Mouse (Mus musculus) spleen, adult 2 months (tissue): ENCODE results near the gene Nags. TPM values are rescaled to one million over a fixed set of nuclear protein-coding genes. Genes with fewer than 3 reads are reported as not detected.

Source experiments
- DNase-seq, 2 experiments: peaks; one replicate each; pipeline versions ENCODE4 v3.0.0 to v3.0.0-alpha.2; 2012 to 2021; ENCODE audit warnings: low spot score in 2 of 2, low read depth in 1 of 2
- H3K27ac ChIP-seq: fragments of 200-500 bp; 2 replicates; pipeline ENCODE4 v1.5.1; 2012; ENCODE audit warnings: low read length, inconsistent platforms; ENCODE audit not compliant: insufficient read depth
- H3K27me3 ChIP-seq: fragments of 200-500 bp; 2 replicates; pipeline ENCODE4 v1.6.1; 2012; ENCODE audit warnings: mild to moderate bottlenecking, moderate library complexity, low read length, inconsistent platforms; ENCODE audit not compliant: control insufficient read depth, insufficient read depth
- H3K36me3 ChIP-seq: fragments of 200-500 bp; 2 replicates; pipeline ENCODE4 v1.6.1; 2012; ENCODE audit warnings: mild to moderate bottlenecking, low read length, inconsistent platforms; ENCODE audit not compliant: control insufficient read depth, insufficient read depth
- H3K4me1 ChIP-seq: fragments of 200-500 bp; 2 replicates; pipeline ENCODE4 v1.6.1; 2011; ENCODE audit warnings: inconsistent platforms; ENCODE audit not compliant: control insufficient read depth, insufficient read depth, insufficient read length
- H3K4me3 ChIP-seq: fragments of 200-500 bp; 2 replicates; pipeline ENCODE4 v1.5.1; 2011; ENCODE audit warnings: mild to moderate bottlenecking, inconsistent platforms; ENCODE audit not compliant: insufficient read depth, insufficient read length; ENCODE audit errors: extremely low read depth
- CTCF ChIP-seq: fragments of 200-500 bp; IDR thresholded peaks from 2 replicates; pipeline ENCODE4 v1.5.1; 2011; ENCODE audit warnings: mild to moderate bottlenecking, inconsistent platforms; ENCODE audit not compliant: insufficient read depth, insufficient read length, insufficient replicate concordance; ENCODE audit errors: extremely low read depth
- POLR2A ChIP-seq: fragments of 200-500 bp; IDR thresholded peaks from 2 replicates; pipeline ENCODE4 v1.6.1; 2011; ENCODE audit warnings: low read depth, low read length, inconsistent platforms
- WGBS: fragments of 180-500 bp; shearing (Covaris S2); methylation state at CpG from one replicate; pipeline ENCODE4 v1.1.7; 2018; 5-methylcytosine and 5-hydroxymethylcytosine counted together
- polyA plus RNA-seq: library from polyadenylated mRNA; depleted of rRNA; stranded (reverse); fragments of >200 nt; gene quantifications from 2 replicates; pipeline ENCODE4 v1.2.3, GENCODE M21; 2012; rRNA removed

The Nags gene
- polyA plus RNA-seq, 1 experiment = 0.20 TPM

- TF ChIP-seq POLR2A (peak; percentile 8; the same call in 1 of the 2 replicates), CTCF (no peak)
- no peaks in the 10 kb centered on the region; the same call in none of the 2 replicates for H3K4me1 ChIP-seq
- 2% methylated on average over 50 of the region's 50 CpGs for WGBS
- peak within 1 kb of the TSS; percentile 70 for H3K4me3 ChIP-seq
- no peaks in the 10 kb centered on the region for H3K27me3 ChIP-seq
- peak; percentile 65 to 90 for DNase-seq
- H3K36me3 ChIP-seq = peaks cover 4% of the 10 kb centered on the region
- H3K27ac ChIP-seq = peak within 1 kb of the TSS; percentile 52
Measured at GRCm38 (mm10) chr11:102189461-102190436, 44.4 kb downstream of the Nags start, which contains the start of gene G6pc3. Gene G6pc3 (plus strand): TSS chr11:102189620.

GRCm38 (mm10) chr11:102190848-102191247 is 45.5 kb downstream of the Nags start:
- 78% methylated on average over 4 of the region's 4 CpGs for WGBS

GRCm38 (mm10) chr11:102193657-102194440 is 48.5 kb downstream of the Nags start:
- no peak overlapping the region for H3K27ac ChIP-seq
- no peak overlapping the region for H3K4me3 ChIP-seq
- DNase-seq = no peak
- peaks cover 28% of the 10 kb centered on the region for H3K36me3 ChIP-seq
- H3K27me3 ChIP-seq = no peaks in the 10 kb centered on the region
- TF ChIP-seq CTCF = no peak
- TF ChIP-seq POLR2A = no peak
- no peaks in the 10 kb centered on the region; the same call in none of the 2 replicates for H3K4me1 ChIP-seq
- WGBS = 87% methylated on average over 9 of the region's 9 CpGs

More at GRCm38 (mm10) chr11:102190848-102191247, 45.5 kb downstream of the Nags start:
- Histone ChIP-seq H3K36me3 (peaks cover 11% of the 10 kb centered on the region), H3K4me1 (no peaks in the 10 kb centered on the region; the same call in none of the 2 replicates), H3K27me3 (no peaks in the 10 kb centered on the region), H3K27ac (no peak overlapping the region), H3K4me3 (no peak overlapping the region)
- DNase-seq = no peak
- TF ChIP-seq POLR2A (no peak), CTCF (no peak)

DNA sequence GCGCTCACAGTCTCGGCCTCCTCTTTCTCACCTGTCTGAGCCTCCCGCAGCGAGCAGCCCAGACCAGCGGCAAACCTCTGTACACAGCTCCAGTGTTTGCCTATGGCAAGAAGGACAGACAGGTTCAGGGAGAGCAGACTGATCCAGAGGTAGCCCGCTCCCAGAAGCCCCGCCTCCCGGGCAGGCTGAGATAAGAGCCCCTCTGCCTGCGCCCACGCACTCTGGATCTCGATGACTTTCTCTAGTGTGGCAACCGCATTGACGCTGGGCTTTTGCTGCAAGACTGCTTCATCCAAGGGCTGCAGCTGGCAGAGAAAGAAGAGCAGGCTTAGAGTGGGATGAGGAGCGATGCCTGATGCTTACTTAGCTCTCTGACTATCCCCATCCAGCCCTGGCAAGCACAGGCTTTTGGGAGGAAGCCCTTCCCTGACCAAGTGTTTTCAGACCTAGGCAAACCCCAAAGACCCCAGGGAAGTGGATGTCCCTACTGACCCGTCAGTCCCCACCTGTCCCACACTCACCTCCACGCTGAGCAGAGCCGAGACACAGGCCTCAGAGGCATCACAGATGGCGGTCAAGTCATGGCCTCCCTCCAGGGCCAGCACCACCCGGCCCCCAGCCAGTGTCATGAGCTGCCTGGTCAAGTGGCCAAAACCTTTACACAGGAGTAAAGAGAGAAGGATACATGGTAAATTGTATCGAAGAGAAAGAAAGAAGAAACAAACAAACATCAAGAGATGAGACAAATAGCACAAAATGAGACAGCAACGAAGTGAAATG is 50.9 kb downstream of the Nags start:
- WGBS = 88% methylated on average over 21 of the region's 21 CpGs
- Histone ChIP-seq H3K27me3 (no peaks in the 10 kb centered on the region), H3K27ac (no peak overlapping the region), H3K4me1 (no peaks in the 10 kb centered on the region), H3K4me3 (no peak overlapping the region), H3K36me3 (peaks cover 37% of the 10 kb centered on the region)
- TF ChIP-seq POLR2A (no peak), CTCF (no peak)
- no peak for DNase-seq

DNA sequence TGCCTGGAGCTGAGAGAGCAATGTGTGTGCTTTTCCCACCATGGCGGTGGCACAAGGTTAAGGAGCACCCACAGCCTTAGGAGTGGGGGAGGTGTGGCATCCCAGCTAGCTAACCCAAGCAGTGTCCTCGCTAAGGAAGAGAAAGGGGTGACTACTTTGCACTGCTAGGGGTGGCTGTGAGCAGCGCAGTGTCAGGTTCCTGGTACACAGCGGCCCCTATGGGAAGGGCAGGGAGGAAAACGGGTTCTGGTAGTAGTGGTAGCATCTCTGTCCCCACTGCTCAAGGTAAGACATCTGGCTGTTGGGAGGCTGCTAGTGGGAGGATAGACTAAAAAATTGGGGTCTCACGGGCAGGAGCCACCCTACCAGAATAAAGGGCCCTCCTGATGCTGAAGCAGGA is 52.9 kb downstream of the Nags start:
- Histone ChIP-seq H3K36me3 (peaks cover 45% of the 10 kb centered on the region), H3K4me1 (no peaks in the 10 kb centered on the region), H3K27me3 (no peaks in the 10 kb centered on the region), H3K27ac (no peak overlapping the region), H3K4me3 (no peak overlapping the region)
- 82% methylated on average over 6 of the region's 6 CpGs for WGBS
- DNase-seq = no peak
- no peak for TF ChIP-seq POLR2A

Other genes starting within 250 kb of the Nags start
- 0.05 and 0.20 TPM in 2 replicates for gene Sost, start 178.5 kb upstream of the Nags start, polyA plus RNA-seq
- not detected in 2 replicates for gene Cfap97d1, start 161.2 kb upstream of the Nags start, polyA plus RNA-seq
- gene Dusp3, start 158.5 kb upstream of the Nags start, polyA plus RNA-seq = 46.5 and 65.0 TPM in 2 replicates
- 2.1 and 2.7 TPM in 2 replicates for gene Mpp3, start 117.1 kb upstream of the Nags start, polyA plus RNA-seq
- gene Cd300lg, start 104.0 kb upstream of the Nags start, polyA plus RNA-seq = 12.3 and 12.8 TPM in 2 replicates
- gene Mpp2, start 57.0 kb upstream of the Nags start, polyA plus RNA-seq = 7.5 TPM in 2 replicates
- 0.29 and 0.50 TPM in 2 replicates for gene Ppy, start 44.2 kb upstream of the Nags start, polyA plus RNA-seq
- gene Pyy, start 37.7 kb upstream of the Nags start, polyA plus RNA-seq = 0.72 TPM in 1 of 2 replicates, not detected in the other
- gene Tmem101, start 10.9 kb downstream of the Nags start, polyA plus RNA-seq = 15.2 and 18.5 TPM in 2 replicates
- gene Lsm12, start 39.8 kb downstream of the Nags start, polyA plus RNA-seq = 18.0 and 22.7 TPM in 2 replicates
- 63.9 and 72.3 TPM in 2 replicates for gene G6pc3, start 44.1 kb downstream of the Nags start, polyA plus RNA-seq
- 71.9 and 97.7 TPM in 2 replicates for gene Hdac5, start 84.7 kb downstream of the Nags start, polyA plus RNA-seq
- gene BC030867, start 103.4 kb downstream of the Nags start, polyA plus RNA-seq = 1.9 and 4.5 TPM in 2 replicates
- 0.13 and 0.19 TPM in 2 replicates for gene Asb16, start 123.2 kb downstream of the Nags start, polyA plus RNA-seq
- 31.6 and 41.1 TPM in 2 replicates for gene Tmub2, start 139.4 kb downstream of the Nags start, polyA plus RNA-seq
- gene Atxn7l3, start 151.1 kb downstream of the Nags start, polyA plus RNA-seq = 39.8 and 45.1 TPM in 2 replicates
- 29.9 and 30.7 TPM in 2 replicates for gene Ubtf, start 174.2 kb downstream of the Nags start, polyA plus RNA-seq
- gene Slc4a1, start 220.7 kb downstream of the Nags start, polyA plus RNA-seq = 301 and 381 TPM in 2 replicates
- gene Rundc3a, start 247.9 kb downstream of the Nags start, polyA plus RNA-seq = 3.6 and 4.0 TPM in 2 replicates